Mouse (Mus musculus) ES-Bruce4 (cell line): Measurements from ENCODE around the gene Uqcc2.

ENCODE experiments used
- CTCF ChIP-seq: IDR thresholded peaks from one replicate; pipeline ENCODE4 v1.8.1; 2011; ENCODE audit warnings: low read depth, low read length
- EP300 ChIP-seq: IDR thresholded peaks from 2 replicates; pipeline ENCODE4 v1.6.1; 2011; ENCODE audit warnings: low read depth, low read length; ENCODE audit not compliant: insufficient read depth

GRCm38 (mm10) chr17:27121266-27121665 is 12.4 kb downstream of the Uqcc2 start:
- TF ChIP-seq CTCF (no peak), EP300 (no peak)
